ENCODE assay signal across 8 mouse cellular contexts in the genomic region with DNA sequence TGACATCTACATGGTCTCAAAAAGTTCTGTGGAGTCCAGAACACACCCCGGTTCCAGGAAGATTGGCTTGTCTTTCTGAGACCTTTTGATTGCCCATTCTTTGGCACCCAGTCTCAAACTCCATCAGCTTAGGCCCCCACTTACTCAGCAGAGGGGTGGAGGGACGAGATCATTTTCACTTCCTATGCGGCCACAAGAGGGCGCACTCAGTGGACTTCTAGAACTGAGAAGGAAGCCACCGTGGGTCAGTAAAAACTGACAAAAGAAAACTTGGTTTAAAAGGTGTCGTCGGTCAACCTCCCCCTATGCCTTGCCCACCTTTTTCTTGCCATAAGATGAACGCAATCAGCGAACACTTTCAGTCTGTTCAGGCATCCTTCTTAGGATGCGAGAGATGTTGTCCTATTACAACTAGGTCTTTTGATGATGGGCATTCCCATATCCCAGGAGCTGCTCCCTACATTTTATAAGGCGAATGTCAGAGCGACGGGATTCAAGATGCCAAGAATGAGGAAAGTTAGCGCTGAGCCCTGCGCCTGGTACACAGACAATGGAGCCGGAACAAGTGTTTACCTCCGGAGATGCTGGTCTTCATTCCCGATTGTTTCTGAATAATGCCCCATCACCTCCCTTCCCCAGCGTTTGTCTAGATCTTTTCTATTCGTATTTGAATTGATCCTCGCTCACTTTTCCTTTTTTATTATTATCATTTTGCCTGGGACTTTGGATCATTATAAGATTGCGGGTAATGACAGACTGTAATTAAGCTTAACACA. TPM values are rescaled to one million over a fixed set of nuclear protein-coding genes. Genes with fewer than 3 reads are reported as not detected.
DNase-seq lines count a peak whose midpoint lies in the region; ATAC-seq and TF ChIP-seq lines count a peak whose summit lies in the region.

No protein-coding gene starts in this region.

- no peaks in the 10 kb centered on the region for H3K9me3 ChIP-seq in hindbrain, embryonic 11.5 days (ENCODE audit: control insufficient read depth, low read length)
- H3K9me3 ChIP-seq in lung, postnatal 0 days (ENCODE audit: low read length), result no peaks in the 10 kb centered on the region

- 17% methylated on average over 22 of the region's 22 CpGs for WGBS in cerebellum, adult 2 months
- 25% methylated on average over 22 of the region's 22 CpGs for WGBS in hindbrain, embryonic 11.5 days
- WGBS in lung, postnatal 0 days, result 30% methylated on average over 22 of the region's 22 CpGs

- H3K9ac ChIP-seq in hindbrain, embryonic 11.5 days (ENCODE audit: low read depth, low read length), result peak overlapping the region; percentile 57; the same call in 1 of the 2 replicates
- H3K9ac ChIP-seq in lung, postnatal 0 days (replicated peaks; ENCODE audit: low read depth), result no peak overlapping the region

- peak; percentile 86 for ATAC-seq in frontal cortex, adult (ENCODE audit: low TSS enrichment)
- ATAC-seq in hindbrain, embryonic 11.5 days (ENCODE audit: low FRiP score), result peak; percentile 63
- 0 out of 2 replicates have a peak, but pooled peaks have one; percentile 37 for ATAC-seq in lung, postnatal 0 days

- no peaks in the 10 kb centered on the region for H3K4me1 ChIP-seq in cerebellum, adult 2 months (ENCODE audit: control insufficient read depth, insufficient read depth, low read length)
- H3K4me1 ChIP-seq in hindbrain, embryonic 11.5 days (replicated peaks; ENCODE audit: control insufficient read depth, insufficient read depth, low read length), result 0 out of 2 replicates have a peak, but pooled peaks cover 2% of the 10 kb centered on the region
- H3K4me1 ChIP-seq in lung, postnatal 0 days (ENCODE audit: insufficient read depth, low read depth, low read length), result no peaks in the 10 kb centered on the region

- no peak overlapping the region for H3K27ac ChIP-seq in cerebellum, adult 2 months (ENCODE audit: insufficient read depth, low read length)
- no peak overlapping the region for H3K27ac ChIP-seq in hindbrain, embryonic 11.5 days (ENCODE audit: low read depth, low read length)
- H3K27ac ChIP-seq in lung, postnatal 0 days (ENCODE audit: low read length), result no peak overlapping the region

- H3K4me3 ChIP-seq in cerebellum, adult 2 months (replicated peaks; ENCODE audit: insufficient read depth, low read depth, low read length), result peak overlapping the region; percentile 42
- H3K4me3 ChIP-seq in hindbrain, embryonic 11.5 days (ENCODE audit: low read depth, low read length), result peak overlapping the region; percentile 18
- peak overlapping the region; percentile 21; the same call in 1 of the 2 replicates for H3K4me3 ChIP-seq in lung, postnatal 0 days (ENCODE audit: low read depth, low read length)

- DNase-seq in NIH3T3 (ENCODE audit: low read depth), result peak; percentile 75
- peak; percentile 68 to 78 for DNase-seq in cerebellum, adult 2 months
- DNase-seq in hindbrain, embryonic 11.5 days (ENCODE audit: low spot score), result peak; percentile 89
- DNase-seq in layer of hippocampus, adult 9-11 months, result peak; percentile 53
- peak; percentile 74 for DNase-seq in lung, postnatal 0 days (ENCODE audit: low spot score)
- peak; percentile 61 for DNase-seq in retina, postnatal 7 days (ENCODE audit: low read depth, low spot score)
- peak; percentile 35 to 61 for DNase-seq in urinary bladder, postnatal 36 days (ENCODE audit: low spot score in 2 of 2)

- TF ChIP-seq EP300 in lung, postnatal 0 days (IDR thresholded peaks at IDR 0.05), result no peak

- peak overlapping the region; percentile 58 for H3K4me2 ChIP-seq in hindbrain, embryonic 11.5 days (replicated peaks; ENCODE audit: low read depth, low read length)
- H3K4me2 ChIP-seq in lung, postnatal 0 days (replicated peaks; ENCODE audit: low read depth, low read length), result peak overlapping the region; percentile 42

- TF ChIP-seq POLR2A in cerebellum, adult 2 months (IDR thresholded peaks at IDR 0.05; ENCODE audit: borderline replicate concordance, insufficient read depth, low read length), result no peak

- peak; percentile 76 for TF ChIP-seq CTCF in cerebellum, adult 2 months (IDR thresholded peaks at IDR 0.05; ENCODE audit: borderline replicate concordance, insufficient read depth, low read depth, low read length)
- TF ChIP-seq CTCF in lung, postnatal 0 days (IDR thresholded peaks at IDR 0.05), result peak; percentile 82

- no peaks in the 10 kb centered on the region; the same call in 1 of the 2 replicates for H3K27me3 ChIP-seq in cerebellum, adult 2 months (ENCODE audit: control insufficient read depth, insufficient read depth, low read length)
- H3K27me3 ChIP-seq in hindbrain, embryonic 11.5 days (ENCODE audit: control insufficient read depth, insufficient read depth, low read length), result peaks cover 2% of the 10 kb centered on the region; the same call in 1 of the 2 replicates
- H3K27me3 ChIP-seq in lung, postnatal 0 days (replicated peaks; ENCODE audit: insufficient read depth, low read length), result no peaks in the 10 kb centered on the region

- no peaks in the 10 kb centered on the region for H3K36me3 ChIP-seq in hindbrain, embryonic 11.5 days (ENCODE audit: control insufficient read depth, insufficient read depth, low read length)
- no peaks in the 10 kb centered on the region for H3K36me3 ChIP-seq in lung, postnatal 0 days (ENCODE audit: insufficient read depth, low read length)

RNA-seq across cellular contexts. Expression of a gene that starts 44.1 kb away (rescaled TPM):
- 29.0 and 30.4 TPM in 2 replicates for polyA plus RNA-seq in cerebellum, adult 2 months (2012; rRNA removed)
- polyA plus RNA-seq in hindbrain, embryonic 11.5 days (2014; fragmentation: Nextera tagmentation; extraction: Ambion mirVana), result 3.1 and 3.4 TPM in 2 replicates
- polyA plus RNA-seq in lung, postnatal 0 days (2015; fragmentation: Nextera tagmentation; extraction: Ambion mirVana), result 3.4 TPM in 2 replicates

RNA-seq across cellular contexts. Expression of a gene that starts 50.8 kb away (rescaled TPM):
- 47.0 and 52.0 TPM in 2 replicates for polyA plus RNA-seq in cerebellum, adult 2 months (2012; rRNA removed)
- polyA plus RNA-seq in hindbrain, embryonic 11.5 days (2014; fragmentation: Nextera tagmentation; extraction: Ambion mirVana), result 1.5 TPM in 2 replicates
- polyA plus RNA-seq in lung, postnatal 0 days (2015; fragmentation: Nextera tagmentation; extraction: Ambion mirVana), result 2.0 and 2.1 TPM in 2 replicates

Comparison
In these comparisons a context has a peak if more than half of its experiments do, and no peak if none do; other contexts are left out.
1. RNA of a gene that starts 50.8 kb away (polyA plus RNA-seq): 47.0 to 52.0 TPM in cerebellum, adult 2 months; 2.0 to 2.1 TPM in lung, postnatal 0 days and 1.5 TPM in hindbrain, embryonic 11.5 days; every median in the first group is over 10 times any median in the second.
2. Peak in every context shown above with its lines, with median percentiles within 50 percentile points of each other: DNase-seq, H3K4me3 ChIP-seq and ATAC-seq.